Mouse (Mus musculus) embryonic facial prominence, embryonic 14.5 days (tissue): ENCODE measurements around the gene BC024978. TPM values are rescaled to one million over a fixed set of nuclear protein-coding genes. Genes with fewer than 3 reads are reported as not detected.

ENCODE experiments used
- ATAC-seq: fragments of 200-750 bp; cut with Nextera tagmentation; 2 replicates; pipeline ENCODE4 v1.8.0; 2017; ENCODE audit warnings: low read depth, moderate number of reproducible peaks, moderate TSS enrichment
- DNase-seq: peaks from one replicate; pipeline ENCODE4 v3.0.0-alpha.2; 2015; ENCODE audit warnings: low spot score
- H3K27ac ChIP-seq: fragments of 300-500 bp; sonication (generic); replicated peaks from 2 replicates; pipeline ENCODE4 v1.5.1; 2014; ENCODE audit warnings: low read depth, mild to moderate bottlenecking, low read length, moderate library complexity
- H3K27me3 ChIP-seq: fragments of 300-500 bp; sonication (generic); replicated peaks from 2 replicates; pipeline ENCODE4 v1.6.1; 2014; ENCODE audit warnings: low read length; ENCODE audit not compliant: control insufficient read depth, insufficient read depth
- H3K36me3 ChIP-seq: fragments of 300-500 bp; sonication (generic); 2 replicates; pipeline ENCODE4 v1.6.1; 2014; ENCODE audit warnings: low read length, mixed read lengths; ENCODE audit not compliant: control insufficient read depth, insufficient read depth
- H3K4me1 ChIP-seq: fragments of 300-500 bp; sonication (generic); 2 replicates; pipeline ENCODE4 v1.6.1; 2014; ENCODE audit warnings: antibody characterized with exemption, low read length; ENCODE audit not compliant: control insufficient read depth, insufficient read depth
- H3K4me2 ChIP-seq: fragments of 300-500 bp; sonication (generic); 2 replicates; pipeline ENCODE4 v1.6.1; 2014; ENCODE audit warnings: low read depth, mild to moderate bottlenecking, low read length, moderate library complexity, mixed read lengths
- H3K4me3 ChIP-seq: fragments of 300-500 bp; sonication (generic); 2 replicates; pipeline ENCODE4 v1.5.1; 2014; ENCODE audit warnings: low read depth, mild to moderate bottlenecking, low read length
- H3K9ac ChIP-seq: fragments of 300-500 bp; sonication (generic); 2 replicates; pipeline ENCODE4 v1.6.1; 2014; ENCODE audit warnings: low read depth, mild to moderate bottlenecking, low read length, moderate library complexity, mixed read lengths
- H3K9me3 ChIP-seq: fragments of 300-500 bp; sonication (generic); 2 replicates; pipeline ENCODE4 v1.6.1; 2016; ENCODE audit warnings: low read length; ENCODE audit not compliant: control insufficient read depth
- WGBS: fragments of 180-500 bp; shearing (Covaris S2); extraction: QIAGEN DNeasy Blood & Tissue Kit; methylation state at CpG from one replicate; pipeline ENCODE4 v1.1.7; 2014; 5-methylcytosine and 5-hydroxymethylcytosine counted together
- polyA plus RNA-seq: library from polyadenylated mRNA; unstranded; fragments of >200 nt; fragmentation: Nextera tagmentation; extraction: Ambion mirVana; gene quantifications from 2 replicates; pipeline ENCODE4 v1.2.1, GENCODE M21; 2014

The BC024978 gene
- polyA plus RNA-seq, 1 experiment from 2014 or later = 3.0 TPM

DNA sequence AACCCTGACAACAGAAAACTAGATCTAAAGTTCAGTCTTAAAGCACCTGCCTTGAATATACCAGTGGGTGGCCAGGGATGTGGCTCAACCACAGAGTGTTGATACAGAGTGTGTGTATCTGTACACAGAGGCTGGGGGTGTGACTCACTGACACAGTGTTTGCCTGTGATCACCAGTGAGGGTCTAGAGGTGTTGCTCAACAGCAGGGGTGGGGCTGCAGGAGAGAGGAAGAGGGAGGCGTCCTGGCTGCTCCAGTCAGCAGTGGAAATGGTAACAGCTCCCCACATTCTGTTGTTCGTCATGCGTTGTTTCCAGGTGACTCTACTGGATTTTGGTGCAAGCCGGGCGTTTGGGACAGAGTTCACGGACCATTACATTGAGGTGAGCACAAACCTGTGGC, 56.4 kb downstream of the BC024978 start:
- Histone ChIP-seq H3K9me3 (no peaks in the 10 kb centered on the region), H3K4me1 (peaks cover 4% of the 10 kb centered on the region; the same call in 1 of the 2 replicates), H3K4me2 (no peak overlapping the region), H3K27me3 (no peaks in the 10 kb centered on the region), H3K9ac (no peak overlapping the region), H3K27ac (no peak overlapping the region), H3K4me3 (no peak overlapping the region), H3K36me3 (peaks cover 27% of the 10 kb centered on the region)
- ATAC-seq = no peak
- DNase-seq = no peak
- WGBS = 82% methylated on average over 6 of the region's 6 CpGs

- H3K9me3 ChIP-seq = no peaks in the 10 kb centered on the region
- no peak overlapping the region for H3K27ac ChIP-seq
- DNase-seq = no peak
- H3K9ac ChIP-seq = no peak overlapping the region
- H3K36me3 ChIP-seq = peaks cover 15% of the 10 kb centered on the region; the same call in 1 of the 2 replicates
- H3K27me3 ChIP-seq = no peaks in the 10 kb centered on the region
- ATAC-seq = no peak
- H3K4me2 ChIP-seq = no peak overlapping the region
- no peak overlapping the region for H3K4me3 ChIP-seq
- 70% methylated on average over 3 of the region's 3 CpGs for WGBS
- peaks cover 23% of the 10 kb centered on the region for H3K4me1 ChIP-seq
Measured at GRCm38 (mm10) chr7:27255721-27256120, 60.1 kb downstream of the BC024978 start.

DNA sequence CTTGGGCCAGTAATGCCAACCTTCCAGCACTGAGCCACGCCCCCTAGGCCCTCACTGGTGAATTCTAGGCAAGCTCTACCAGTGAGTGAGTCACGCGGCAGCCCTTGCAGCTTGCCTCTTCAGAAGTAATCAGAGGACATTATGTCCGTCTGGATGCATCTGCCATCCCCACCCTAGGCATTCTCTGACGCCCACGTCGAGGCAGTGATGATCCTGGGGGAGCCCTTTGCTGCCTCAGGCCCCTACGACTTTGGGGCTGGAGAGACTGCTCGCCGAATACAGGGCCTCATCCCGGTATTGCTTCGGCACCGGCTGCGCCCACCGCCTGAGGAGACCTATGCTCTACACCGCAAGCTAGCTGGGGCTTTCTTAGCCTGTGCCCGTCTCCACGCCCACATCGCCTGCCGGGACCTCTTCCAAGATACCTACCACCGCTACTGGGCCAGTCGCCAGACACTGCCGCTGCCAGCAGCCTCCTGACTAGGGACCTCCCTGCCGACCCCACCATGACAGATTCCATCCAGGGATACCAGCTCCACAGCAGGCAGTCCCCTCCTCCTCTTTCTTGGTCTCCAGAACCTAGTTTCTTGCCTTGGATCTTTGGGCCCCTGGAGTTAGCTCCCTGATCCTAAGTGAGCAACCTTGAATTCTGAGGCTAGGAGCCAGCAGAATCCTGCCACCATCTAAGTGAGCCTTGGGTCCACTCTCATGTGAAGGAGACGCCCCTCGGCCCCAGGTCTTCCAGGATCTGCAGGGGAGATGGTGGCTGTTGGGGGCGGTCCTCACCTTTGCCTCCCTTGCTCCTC, 61.7 kb downstream of the BC024978 start:
- peak overlapping the region; percentile 91 for H3K27ac ChIP-seq
- H3K9me3 ChIP-seq = no peaks in the 10 kb centered on the region
- ATAC-seq = peak; percentile 48
- peak; percentile 89 for DNase-seq
- H3K4me3 ChIP-seq = peak overlapping the region; percentile 72
- 16% methylated on average over 26 of the region's 27 CpGs for WGBS
- peaks cover 24% of the 10 kb centered on the region for H3K4me1 ChIP-seq
- H3K27me3 ChIP-seq = no peaks in the 10 kb centered on the region
- peak overlapping the region; percentile 90 for H3K4me2 ChIP-seq
- H3K9ac ChIP-seq = peak overlapping the region; percentile 94
- peaks cover 18% of the 10 kb centered on the region for H3K36me3 ChIP-seq

- H3K27ac ChIP-seq = peak overlapping the region; percentile 91
- peak overlapping the region; percentile 72 for H3K4me3 ChIP-seq
- peak overlapping the region; percentile 94 for H3K9ac ChIP-seq
- H3K36me3 ChIP-seq = peaks cover 24% of the 10 kb centered on the region
- H3K9me3 ChIP-seq = no peaks in the 10 kb centered on the region
- H3K27me3 ChIP-seq = no peaks in the 10 kb centered on the region
- peak overlapping the region; percentile 90 for H3K4me2 ChIP-seq
- ATAC-seq (peak; percentile 12), DNase-seq (peak; percentile 62)
- peaks cover 24% of the 10 kb centered on the region for H3K4me1 ChIP-seq
- WGBS = 0% methylated on average over 4 of the region's 6 CpGs
Measured at GRCm38 (mm10) chr7:27257852-27258204, 62.2 kb downstream of the BC024978 start.

DNA sequence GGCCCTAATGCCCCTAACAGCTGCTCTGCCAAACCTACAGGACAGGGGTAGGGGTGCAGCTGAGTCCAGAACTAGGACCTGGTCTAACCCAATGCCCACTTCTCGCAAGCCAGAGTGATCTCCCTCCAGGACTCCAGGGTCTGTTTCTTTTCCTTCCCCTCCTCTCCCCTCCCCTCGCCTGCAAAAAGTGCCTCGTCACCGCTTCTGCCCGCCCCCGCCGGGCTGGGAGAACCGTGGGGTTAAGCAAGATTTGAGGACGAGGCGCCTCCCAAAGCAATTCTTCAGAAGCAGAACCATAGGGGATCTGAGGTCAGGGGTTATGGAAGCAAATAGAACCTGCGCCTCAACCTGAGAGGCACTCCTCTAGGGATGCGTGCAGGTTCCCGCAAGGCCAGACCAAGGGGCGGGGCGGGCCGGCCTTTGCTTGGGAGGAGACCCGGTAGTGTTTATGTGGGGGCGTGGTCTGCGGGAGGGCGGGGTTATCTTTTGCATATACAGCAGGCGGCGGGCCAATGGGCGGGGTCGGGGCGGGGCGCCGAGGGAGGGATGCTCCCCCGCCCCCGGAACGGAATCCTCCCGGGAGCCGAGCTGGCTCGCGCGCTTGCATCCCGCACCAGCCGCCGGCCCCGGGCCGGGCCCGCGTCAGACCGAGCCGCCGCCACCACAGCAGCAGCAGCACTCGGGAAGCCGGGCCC, 62.8 kb downstream of the BC024978 start, which contains the start of gene Numbl:
Gene Numbl, plus strand, starts transcription at position 229 of the 695 bp plus-strand sequence.
- ATAC-seq = peak; percentile 82
- H3K9ac ChIP-seq = peak within 1 kb of the TSS; percentile 94
- H3K4me1 ChIP-seq = peaks cover 24% of the 10 kb centered on the region
- peaks cover 24% of the 10 kb centered on the region for H3K36me3 ChIP-seq
- WGBS = 0% methylated on average over 17 of the region's 47 CpGs
- peak within 1 kb of the TSS; percentile 90 for H3K4me2 ChIP-seq
- no peaks in the 10 kb centered on the region for H3K27me3 ChIP-seq
- peak within 1 kb of the TSS; percentile 91 for H3K27ac ChIP-seq
- DNase-seq = peak; percentile 96
- H3K9me3 ChIP-seq = no peaks in the 10 kb centered on the region
- H3K4me3 ChIP-seq = peak within 1 kb of the TSS; percentile 72

- peak overlapping the region; percentile 91 for H3K27ac ChIP-seq
- no peak for ATAC-seq
- peak overlapping the region; percentile 72 for H3K4me3 ChIP-seq
- H3K4me1 ChIP-seq = peaks cover 24% of the 10 kb centered on the region
- peaks cover 29% of the 10 kb centered on the region for H3K36me3 ChIP-seq
- peak overlapping the region; percentile 90 for H3K4me2 ChIP-seq
- peak; percentile 41 for DNase-seq
- no peaks in the 10 kb centered on the region for H3K9me3 ChIP-seq
- WGBS = 2% methylated on average over 9 of the region's 9 CpGs
- no peaks in the 10 kb centered on the region for H3K27me3 ChIP-seq
- peak overlapping the region; percentile 94 for H3K9ac ChIP-seq
Measured at GRCm38 (mm10) chr7:27259271-27259721, 63.7 kb downstream of the BC024978 start.

DNA sequence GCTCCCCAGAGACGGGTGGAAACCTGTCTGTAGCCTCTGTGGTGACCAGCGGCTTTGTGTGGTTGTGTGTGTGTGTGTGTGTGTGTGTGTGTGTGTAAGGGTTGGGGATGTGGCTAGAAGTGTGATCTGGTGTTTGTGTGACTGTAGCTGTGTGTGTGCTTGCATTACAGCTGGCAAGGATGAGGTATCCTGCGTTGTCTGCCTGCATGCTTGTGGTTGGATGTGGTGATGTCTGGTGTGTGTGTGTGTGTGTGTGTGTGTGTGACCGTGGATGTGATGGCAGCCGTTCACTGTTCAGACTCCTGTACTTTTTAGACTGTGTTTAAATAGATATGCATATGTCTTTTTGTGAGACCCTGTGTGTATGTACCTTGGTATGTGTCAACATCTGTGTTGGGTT, 64.2 kb downstream of the BC024978 start:
- no peaks in the 10 kb centered on the region for H3K27me3 ChIP-seq
- peaks cover 30% of the 10 kb centered on the region for H3K36me3 ChIP-seq
- H3K4me3 ChIP-seq = peak overlapping the region; percentile 72
- peak overlapping the region; percentile 90 for H3K4me2 ChIP-seq
- WGBS = 12% methylated on average over 5 of the region's 5 CpGs
- peak overlapping the region; percentile 94 for H3K9ac ChIP-seq
- H3K27ac ChIP-seq = peak overlapping the region; percentile 91
- H3K9me3 ChIP-seq = no peaks in the 10 kb centered on the region
- H3K4me1 ChIP-seq = peaks cover 24% of the 10 kb centered on the region
- ATAC-seq (no peak), DNase-seq (peak; percentile 50)
